Mouse (Mus musculus) midbrain, embryonic 12.5 days (tissue): ENCODE data around the gene Lmo7. TPM values are rescaled to one million over a fixed set of nuclear protein-coding genes. Genes with fewer than 3 reads are reported as not detected.

Source experiments
- ATAC-seq: fragments of 200-750 bp; cut with Nextera tagmentation; 2 replicates; pipeline ENCODE4 v1.8.0; 2017; ENCODE audit warnings: low read depth, moderate TSS enrichment, moderate library complexity; ENCODE audit not compliant: low FRiP score
- H3K27ac ChIP-seq: fragments of 300-500 bp; sonication (generic); replicated peaks from 2 replicates; pipeline ENCODE4 v1.5.1; 2016; ENCODE audit warnings: mild to moderate bottlenecking
- H3K27me3 ChIP-seq: fragments of 300-500 bp; sonication (generic); 2 replicates; pipeline ENCODE4 v1.6.1; 2016; ENCODE audit warnings: mild to moderate bottlenecking
- H3K36me3 ChIP-seq: fragments of 300-500 bp; sonication (generic); 2 replicates; pipeline ENCODE4 v1.6.1; 2016
- H3K4me1 ChIP-seq: fragments of 300-500 bp; sonication (generic); 2 replicates; pipeline ENCODE4 v1.6.1; 2016
- H3K4me2 ChIP-seq: fragments of 300-500 bp; sonication (generic); replicated peaks from 2 replicates; pipeline ENCODE4 v1.6.1; 2016; ENCODE audit warnings: mild to moderate bottlenecking, moderate library complexity
- H3K4me3 ChIP-seq: fragments of 300-500 bp; sonication (generic); 2 replicates; pipeline ENCODE4 v1.5.1; 2016; ENCODE audit warnings: mild to moderate bottlenecking
- H3K9ac ChIP-seq: fragments of 300-500 bp; sonication (generic); replicated peaks from 2 replicates; pipeline ENCODE4 v1.6.1; 2016; ENCODE audit warnings: mild to moderate bottlenecking, moderate library complexity
- H3K9me3 ChIP-seq: fragments of 300-500 bp; sonication (generic); 2 replicates; pipeline ENCODE4 v1.6.1; 2016; ENCODE audit warnings: mild to moderate bottlenecking
- whole genome bisulfite sequencing: fragments of 180-500 bp; shearing (Covaris S2); methylation state at CpG from one replicate; pipeline ENCODE4 v1.1.7; 2016; 5-methylcytosine and 5-hydroxymethylcytosine counted together
- polyA plus RNA-seq: library from polyadenylated mRNA; unstranded; fragments of >200 nt; fragmentation: Nextera tagmentation; extraction: Ambion mirVana; gene quantifications from 2 replicates; pipeline ENCODE4 v1.2.1, GENCODE M21; 2016

Lmo7 gene
- polyA plus RNA-seq, 1 experiment from 2014 or later: 4.3 TPM

DNA sequence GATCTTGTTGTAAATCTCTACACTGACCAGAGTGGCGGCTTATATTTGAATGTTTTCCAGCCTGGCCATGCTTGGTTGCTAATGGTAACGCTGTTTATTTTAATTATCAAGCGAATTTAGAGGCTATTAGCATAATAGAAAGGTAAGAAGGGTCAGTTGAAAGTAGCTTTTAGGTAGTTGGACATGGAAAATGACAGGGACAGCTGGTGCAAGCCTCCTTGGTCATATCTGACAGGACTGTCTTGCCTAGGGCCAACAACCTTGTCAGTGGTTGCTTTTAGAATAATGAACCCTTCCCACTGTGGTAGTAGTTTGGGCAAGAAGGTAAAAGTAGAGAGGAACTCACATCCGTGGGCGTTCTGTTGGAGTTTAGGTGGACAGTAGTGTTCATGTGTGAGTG, 111.5 kb downstream of the Lmo7 start:
- no peak for ATAC-seq
- WGBS: 83% methylated on average over 5 of the region's 5 CpGs

GRCm38 (mm10) chr14:101842521-101842920, 112.8 kb downstream of the Lmo7 start:
- ATAC-seq: no peak
- 89% methylated on average over 6 of the region's 6 CpGs for WGBS
- Histone ChIP-seq H3K36me3 (no peaks in the 10 kb centered on the region), H3K4me2 (no peak overlapping the region), H3K27ac (no peak overlapping the region), H3K4me3 (no peak overlapping the region), H3K27me3 (no peaks in the 10 kb centered on the region), H3K4me1 (no peaks in the 10 kb centered on the region), H3K9me3 (no peaks in the 10 kb centered on the region), H3K9ac (no peak overlapping the region)

More for the DNA sequence above, 111.5 kb downstream of the Lmo7 start:
- Histone ChIP-seq H3K4me3 (no peak overlapping the region), H3K27me3 (no peaks in the 10 kb centered on the region), H3K4me1 (no peaks in the 10 kb centered on the region), H3K4me2 (no peak overlapping the region), H3K9me3 (no peaks in the 10 kb centered on the region), H3K36me3 (no peaks in the 10 kb centered on the region), H3K27ac (no peak overlapping the region), H3K9ac (no peak overlapping the region)

DNA sequence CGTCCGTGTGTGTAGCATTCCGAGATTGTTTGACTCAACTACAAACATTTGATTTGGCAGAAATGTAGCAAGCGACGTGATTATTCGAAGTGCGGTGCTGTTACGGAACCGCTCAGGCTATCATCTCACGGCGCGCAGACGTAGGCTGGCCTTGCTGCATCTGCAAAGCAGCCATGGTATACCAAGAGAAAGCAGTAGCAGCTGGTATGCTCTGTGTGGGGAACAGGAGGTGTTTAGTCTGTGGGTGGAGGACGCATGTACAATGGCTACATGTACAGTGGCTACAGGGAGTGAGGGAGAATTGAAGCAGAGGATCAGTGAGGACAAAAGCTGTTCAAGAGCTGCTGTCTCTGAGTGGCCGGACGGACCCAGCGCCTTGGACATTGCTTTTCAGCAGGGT, 113.7 kb downstream of the Lmo7 start:
- H3K9ac ChIP-seq: no peak overlapping the region
- H3K4me2 ChIP-seq: no peak overlapping the region
- no peak overlapping the region for H3K27ac ChIP-seq
- no peaks in the 10 kb centered on the region for H3K4me1 ChIP-seq
- no peaks in the 10 kb centered on the region for H3K9me3 ChIP-seq
- no peak for ATAC-seq
- 91% methylated on average over 17 of the region's 17 CpGs for WGBS
- no peak overlapping the region for H3K4me3 ChIP-seq
- H3K27me3 ChIP-seq: no peaks in the 10 kb centered on the region
- no peaks in the 10 kb centered on the region for H3K36me3 ChIP-seq

- no peak for ATAC-seq
Measured at GRCm38 (mm10) chr14:101844467-101844866, 114.7 kb downstream of the Lmo7 start.

GRCm38 (mm10) chr14:101846097-101846882, 116.5 kb downstream of the Lmo7 start:
- Histone ChIP-seq H3K27me3 (no peaks in the 10 kb centered on the region), H3K4me1 (no peaks in the 10 kb centered on the region), H3K4me2 (no peak overlapping the region), H3K27ac (no peak overlapping the region), H3K9me3 (0 out of 2 replicates have a peak, but pooled peaks cover 3% of the 10 kb centered on the region), H3K36me3 (no peaks in the 10 kb centered on the region), H3K4me3 (no peak overlapping the region), H3K9ac (no peak overlapping the region)
- ATAC-seq: no peak
- WGBS: 77% methylated on average over 8 of the region's 8 CpGs

More at GRCm38 (mm10) chr14:101844467-101844866, 114.7 kb downstream of the Lmo7 start:
- Histone ChIP-seq H3K4me2 (no peak overlapping the region), H3K4me1 (no peaks in the 10 kb centered on the region), H3K4me3 (no peak overlapping the region), H3K9ac (no peak overlapping the region), H3K27ac (no peak overlapping the region), H3K9me3 (no peaks in the 10 kb centered on the region), H3K27me3 (no peaks in the 10 kb centered on the region), H3K36me3 (no peaks in the 10 kb centered on the region)
- 72% methylated on average over 7 of the region's 7 CpGs for WGBS

DNA sequence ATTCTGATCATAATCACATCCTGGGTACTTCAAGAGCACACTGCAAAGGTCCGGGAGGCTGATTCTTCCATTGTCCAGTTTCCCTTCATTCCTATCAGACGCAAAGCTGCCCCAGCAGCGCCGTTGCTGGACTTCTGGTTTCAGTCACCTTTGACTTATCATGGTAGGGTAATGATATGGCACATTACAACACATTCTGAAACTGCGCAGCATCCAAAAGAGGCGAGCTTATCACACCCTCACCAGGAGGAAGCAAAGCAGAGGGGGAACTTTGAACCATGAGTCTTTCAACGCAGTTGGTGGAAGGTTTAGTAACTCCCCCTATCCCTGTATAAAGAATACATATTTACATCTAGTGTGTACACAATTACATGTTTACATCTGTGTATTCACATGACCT, 117.8 kb downstream of the Lmo7 start:
- Histone ChIP-seq H3K27me3 (no peaks in the 10 kb centered on the region), H3K27ac (no peak overlapping the region), H3K9ac (no peak overlapping the region), H3K9me3 (0 out of 2 replicates have a peak, but pooled peaks cover 6% of the 10 kb centered on the region), H3K4me1 (no peaks in the 10 kb centered on the region), H3K36me3 (no peaks in the 10 kb centered on the region), H3K4me3 (no peak overlapping the region), H3K4me2 (no peak overlapping the region)
- WGBS: 90% methylated on average over 7 of the region's 7 CpGs
- ATAC-seq: no peak

GRCm38 (mm10) chr14:101852584-101853195, 122.9 kb downstream of the Lmo7 start:
- no peak overlapping the region for H3K27ac ChIP-seq
- H3K4me2 ChIP-seq: no peak overlapping the region
- H3K27me3 ChIP-seq: no peaks in the 10 kb centered on the region
- H3K4me1 ChIP-seq: no peaks in the 10 kb centered on the region
- no peak for ATAC-seq
- H3K36me3 ChIP-seq: no peaks in the 10 kb centered on the region
- WGBS: 90% methylated on average over 6 of the region's 6 CpGs
- no peak overlapping the region for H3K4me3 ChIP-seq
- 0 out of 2 replicates have a peak, but pooled peaks cover 6% of the 10 kb centered on the region for H3K9me3 ChIP-seq
- H3K9ac ChIP-seq: no peak overlapping the region

- H3K27me3 ChIP-seq: no peaks in the 10 kb centered on the region
- no peaks in the 10 kb centered on the region for H3K36me3 ChIP-seq
- no peak for ATAC-seq
- H3K9ac ChIP-seq: no peak overlapping the region
- WGBS: 95% methylated on average over 1 of the region's 1 CpGs
- H3K4me2 ChIP-seq: no peak overlapping the region
- H3K27ac ChIP-seq: no peak overlapping the region
- H3K4me1 ChIP-seq: no peaks in the 10 kb centered on the region
- 0 out of 2 replicates have a peak, but pooled peaks cover 6% of the 10 kb centered on the region for H3K9me3 ChIP-seq
- H3K4me3 ChIP-seq: no peak overlapping the region
Measured at GRCm38 (mm10) chr14:101853207-101853606, 123.5 kb downstream of the Lmo7 start.

DNA sequence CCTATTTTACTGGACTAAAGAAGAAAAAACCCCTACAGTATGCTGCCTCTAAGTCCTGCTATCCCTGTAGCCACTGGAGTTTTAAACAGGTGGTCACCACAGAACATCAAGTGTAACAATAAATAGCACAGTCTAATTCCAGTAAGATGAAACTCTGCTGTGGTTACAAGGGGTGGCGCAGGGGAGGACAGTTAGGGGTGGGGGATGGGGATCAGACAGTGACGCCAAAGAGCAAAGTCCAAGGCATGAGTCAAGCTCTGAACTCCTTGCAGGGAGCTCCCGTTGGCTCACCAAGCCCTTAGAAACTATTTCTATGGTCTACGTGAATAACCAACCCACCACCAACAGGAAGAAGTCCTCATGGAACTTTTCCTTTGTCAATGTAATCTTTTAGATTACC, 124.0 kb downstream of the Lmo7 start:
- H3K4me3 ChIP-seq: no peak overlapping the region
- H3K27ac ChIP-seq: no peak overlapping the region
- H3K4me2 ChIP-seq: no peak overlapping the region
- 73% methylated on average over 4 of the region's 4 CpGs for WGBS
- no peak overlapping the region for H3K9ac ChIP-seq
- H3K27me3 ChIP-seq: no peaks in the 10 kb centered on the region
- no peak for ATAC-seq
- H3K9me3 ChIP-seq: 0 out of 2 replicates have a peak, but pooled peaks cover 6% of the 10 kb centered on the region
- no peaks in the 10 kb centered on the region for H3K36me3 ChIP-seq
- no peaks in the 10 kb centered on the region for H3K4me1 ChIP-seq

GRCm38 (mm10) chr14:101854226-101854625, 124.5 kb downstream of the Lmo7 start:
- H3K9ac ChIP-seq: no peak overlapping the region
- no peak overlapping the region for H3K4me2 ChIP-seq
- H3K36me3 ChIP-seq: no peaks in the 10 kb centered on the region
- 0 out of 2 replicates have a peak, but pooled peaks cover 6% of the 10 kb centered on the region for H3K9me3 ChIP-seq
- no peaks in the 10 kb centered on the region for H3K4me1 ChIP-seq
- H3K27ac ChIP-seq: no peak overlapping the region
- H3K4me3 ChIP-seq: no peak overlapping the region
- ATAC-seq: no peak
- WGBS: 88% methylated on average over 3 of the region's 3 CpGs
- H3K27me3 ChIP-seq: no peaks in the 10 kb centered on the region

DNA sequence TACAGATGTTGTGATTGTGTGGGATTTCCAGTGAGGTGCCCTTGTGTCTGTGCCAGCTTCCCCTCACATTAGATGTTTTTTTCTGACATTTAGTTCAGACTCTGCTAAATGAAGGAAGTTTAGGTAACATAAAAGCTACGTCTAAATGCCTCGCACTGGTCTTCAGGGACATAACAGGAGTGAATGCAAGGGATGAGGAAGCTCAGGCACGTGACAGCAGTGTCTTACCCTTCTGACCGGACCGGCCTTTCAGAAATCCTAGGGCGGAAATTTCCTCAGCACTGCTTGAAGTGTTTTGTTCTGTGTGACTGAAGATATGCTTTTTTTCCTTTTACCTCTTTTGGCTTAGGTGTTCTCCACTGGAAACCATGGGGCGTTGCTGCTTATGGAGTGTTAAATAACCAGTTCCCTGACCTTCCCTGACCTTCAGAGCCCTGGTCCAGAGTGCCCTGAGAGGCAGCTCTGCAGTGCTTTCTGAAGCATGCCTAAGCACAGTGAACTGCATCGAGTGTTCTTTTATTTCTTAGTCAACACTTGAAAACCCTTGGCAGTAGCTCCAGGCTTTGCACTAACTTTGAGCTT, 129.6 kb downstream of the Lmo7 start:
- Histone ChIP-seq H3K27ac (no peak overlapping the region), H3K4me2 (no peak overlapping the region), H3K4me1 (no peaks in the 10 kb centered on the region), H3K9ac (no peak overlapping the region), H3K4me3 (no peak overlapping the region), H3K9me3 (no peaks in the 10 kb centered on the region), H3K27me3 (no peaks in the 10 kb centered on the region), H3K36me3 (no peaks in the 10 kb centered on the region)
- no peak for ATAC-seq
- WGBS: 37% methylated on average over 8 of the region's 8 CpGs

DNA sequence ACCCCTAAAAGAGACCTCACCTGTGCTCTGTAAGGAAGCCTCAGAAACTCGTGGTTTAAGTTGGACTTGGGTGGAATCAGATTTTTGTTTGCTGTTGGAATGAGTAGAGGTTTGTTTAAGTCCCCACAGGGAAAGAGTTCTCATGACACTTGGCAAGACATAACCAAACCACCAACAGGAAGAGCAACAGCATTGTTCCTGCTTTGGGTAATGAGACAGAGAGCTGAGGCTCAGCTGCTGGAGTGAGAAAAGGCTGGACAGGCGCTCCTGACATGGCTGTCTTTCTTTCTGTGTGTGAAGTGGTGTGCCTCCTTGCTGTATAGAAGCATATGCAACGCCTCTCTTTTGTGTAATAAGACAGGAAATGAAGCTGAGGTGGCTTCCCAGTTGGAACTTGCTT, 132.3 kb downstream of the Lmo7 start:
- H3K9ac ChIP-seq: no peak overlapping the region
- 77% methylated on average over 3 of the region's 3 CpGs for WGBS
- no peaks in the 10 kb centered on the region for H3K36me3 ChIP-seq
- no peaks in the 10 kb centered on the region for H3K9me3 ChIP-seq
- H3K27ac ChIP-seq: no peak overlapping the region
- H3K4me2 ChIP-seq: no peak overlapping the region
- H3K27me3 ChIP-seq: no peaks in the 10 kb centered on the region
- ATAC-seq: no peak
- H3K4me3 ChIP-seq: no peak overlapping the region
- H3K4me1 ChIP-seq: no peaks in the 10 kb centered on the region
